Mouse (Mus musculus): ENCODE results near the gene Zmym3.
A peak's percentile ranks its signal among the peaks of the same experiment; 100 is the strongest.

Gene Zmym3

DNA sequence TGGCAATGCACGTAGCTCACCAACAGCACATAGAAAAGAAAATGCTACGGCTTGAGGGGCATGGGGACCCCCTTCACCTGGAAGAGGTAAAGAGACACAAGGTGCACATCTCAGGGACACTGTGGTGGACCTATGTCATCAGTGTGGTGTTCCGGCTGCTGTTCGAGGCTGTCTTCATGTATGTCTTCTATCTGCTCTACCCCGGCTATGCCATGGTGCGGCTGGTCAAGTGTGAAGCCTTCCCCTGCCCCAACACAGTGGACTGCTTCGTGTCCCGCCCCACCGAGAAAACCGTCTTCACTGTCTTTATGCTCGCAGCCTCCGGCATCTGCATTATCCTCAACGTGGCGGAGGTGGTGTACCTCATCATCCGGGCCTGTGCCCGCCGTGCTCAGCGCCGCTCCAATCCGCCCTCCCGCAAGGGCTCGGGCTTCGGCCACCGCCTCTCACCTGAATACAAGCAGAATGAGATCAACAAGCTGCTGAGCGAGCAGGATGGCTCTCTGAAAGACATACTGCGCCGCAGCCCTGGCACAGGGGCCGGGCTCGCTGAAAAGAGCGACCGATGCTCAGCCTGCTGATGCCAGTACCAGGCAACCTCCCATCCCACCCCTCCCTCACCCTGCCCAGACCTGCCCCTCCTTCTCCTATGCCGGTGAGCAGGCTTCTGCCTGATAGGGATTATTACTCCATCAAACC, 36.1 kb downstream of the Zmym3 start:
- no peak for TF ChIP-seq NANOG (IDR thresholded peaks at IDR 0.05; ENCODE audit: borderline replicate concordance, low read length)
- TF ChIP-seq POU5F1 (IDR thresholded peaks at IDR 0.05; ENCODE audit: borderline replicate concordance, low read length), result no peak
- no peak for TF ChIP-seq CTCF (conservative IDR thresholded peaks at IDR 0.05; ENCODE audit: low read length)
- H3K4me3 ChIP-seq (replicated peaks; ENCODE audit: low read length), result peak overlapping the region; percentile 69
- H3K36me3 ChIP-seq (ENCODE audit: insufficient read depth, low read length), result no peaks in the 10 kb centered on the region
- peaks cover 76% of the 10 kb centered on the region for H3K4me1 ChIP-seq (replicated peaks; ENCODE audit: low read depth, low read length)
- no peaks in the 10 kb centered on the region for H3K9me3 ChIP-seq (ENCODE audit: low read length)
- no peaks in the 10 kb centered on the region for H3K27me3 ChIP-seq (ENCODE audit: insufficient read depth, low read length)

DNA sequence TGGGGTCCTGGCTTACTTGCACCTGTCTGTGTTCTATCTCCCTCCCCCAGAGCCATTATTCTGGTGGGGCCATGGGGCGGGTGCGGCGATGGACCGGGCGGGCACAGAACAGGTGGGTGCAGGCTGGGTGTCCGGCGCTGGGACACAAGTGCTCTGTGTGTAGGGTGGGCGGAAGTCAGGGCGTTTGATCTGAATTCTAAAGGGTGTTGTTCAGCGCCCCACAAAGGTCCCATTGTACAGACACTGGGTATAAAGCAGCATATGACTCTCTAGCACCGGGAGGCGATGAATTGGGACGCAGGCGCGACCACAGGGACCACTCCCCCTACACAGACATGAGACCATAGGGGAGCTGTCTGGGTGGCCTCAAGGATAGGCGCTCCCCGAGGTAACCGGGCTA, 37.2 kb downstream of the Zmym3 start:
- Histone ChIP-seq H3K36me3 (ENCODE audit: insufficient read depth, low read length) (no peaks in the 10 kb centered on the region), H3K4me1 (replicated peaks; ENCODE audit: low read depth, low read length) (peaks cover 69% of the 10 kb centered on the region), H3K9me3 (ENCODE audit: low read length) (no peaks in the 10 kb centered on the region), H3K4me3 (replicated peaks; ENCODE audit: low read length) (peak overlapping the region; percentile 69), H3K27me3 (ENCODE audit: insufficient read depth, low read length) (no peaks in the 10 kb centered on the region)
- TF ChIP-seq CTCF (conservative IDR thresholded peaks at IDR 0.05; ENCODE audit: low read length) (no peak), POU5F1 (IDR thresholded peaks at IDR 0.05; ENCODE audit: borderline replicate concordance, low read length) (no peak), NANOG (IDR thresholded peaks at IDR 0.05; ENCODE audit: borderline replicate concordance, low read length) (no peak)

DNA sequence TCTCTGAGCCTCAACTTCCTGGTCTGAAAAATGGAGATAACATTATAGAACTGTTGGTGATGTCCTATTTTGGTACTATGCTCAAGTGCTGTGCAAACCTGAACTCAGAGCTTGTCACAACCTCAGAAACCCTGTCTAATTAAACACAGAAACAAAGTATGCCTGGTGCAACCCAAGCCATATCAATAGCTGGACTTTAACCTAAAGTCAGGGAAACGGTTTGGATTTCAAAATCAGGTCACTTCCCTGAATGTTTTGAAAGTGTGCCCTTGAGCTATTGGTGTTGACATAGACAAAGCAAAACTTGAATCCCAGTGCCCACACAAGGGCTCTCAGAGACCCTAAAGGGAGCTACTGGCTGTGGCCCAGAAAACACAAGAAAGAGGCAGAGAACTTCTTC, 40.9 kb downstream of the Zmym3 start:
- Histone ChIP-seq H3K4me1 (replicated peaks; ENCODE audit: low read depth, low read length) (peaks cover 48% of the 10 kb centered on the region), H3K4me3 (replicated peaks; ENCODE audit: low read length) (no peak overlapping the region), H3K27me3 (ENCODE audit: insufficient read depth, low read length) (no peaks in the 10 kb centered on the region), H3K36me3 (ENCODE audit: insufficient read depth, low read length) (no peaks in the 10 kb centered on the region), H3K9me3 (ENCODE audit: low read length) (no peaks in the 10 kb centered on the region)
- TF ChIP-seq NANOG (IDR thresholded peaks at IDR 0.05; ENCODE audit: borderline replicate concordance, low read length) (no peak), POU5F1 (IDR thresholded peaks at IDR 0.05; ENCODE audit: borderline replicate concordance, low read length) (no peak), CTCF (conservative IDR thresholded peaks at IDR 0.05; ENCODE audit: low read length) (no peak)

DNA sequence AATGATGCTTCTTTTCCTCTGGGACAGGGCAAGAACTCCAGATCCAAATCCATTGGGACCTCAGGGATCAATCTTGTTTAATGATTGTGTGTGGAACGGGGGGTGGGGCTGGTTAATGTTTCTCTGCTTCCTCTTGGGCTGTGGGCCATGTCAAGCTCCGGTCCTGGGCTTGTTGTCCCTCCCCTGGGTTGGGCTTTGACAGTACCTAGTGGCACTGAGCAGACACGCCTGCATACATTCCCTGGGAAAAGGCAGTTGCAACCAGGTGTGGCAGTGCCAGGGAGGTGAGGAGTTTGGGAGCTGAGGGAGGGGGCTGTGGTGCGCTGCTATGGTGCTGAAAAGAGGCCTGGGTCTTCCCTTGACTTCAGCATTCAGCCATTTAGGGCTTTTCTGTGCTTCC, 43.6 kb downstream of the Zmym3 start:
- H3K9me3 ChIP-seq (ENCODE audit: low read length), result no peaks in the 10 kb centered on the region
- TF ChIP-seq POU5F1 (IDR thresholded peaks at IDR 0.05; ENCODE audit: borderline replicate concordance, low read length) (no peak), NANOG (IDR thresholded peaks at IDR 0.05; ENCODE audit: borderline replicate concordance, low read length) (no peak), CTCF (conservative IDR thresholded peaks at IDR 0.05; ENCODE audit: low read length) (no peak)

DNA sequence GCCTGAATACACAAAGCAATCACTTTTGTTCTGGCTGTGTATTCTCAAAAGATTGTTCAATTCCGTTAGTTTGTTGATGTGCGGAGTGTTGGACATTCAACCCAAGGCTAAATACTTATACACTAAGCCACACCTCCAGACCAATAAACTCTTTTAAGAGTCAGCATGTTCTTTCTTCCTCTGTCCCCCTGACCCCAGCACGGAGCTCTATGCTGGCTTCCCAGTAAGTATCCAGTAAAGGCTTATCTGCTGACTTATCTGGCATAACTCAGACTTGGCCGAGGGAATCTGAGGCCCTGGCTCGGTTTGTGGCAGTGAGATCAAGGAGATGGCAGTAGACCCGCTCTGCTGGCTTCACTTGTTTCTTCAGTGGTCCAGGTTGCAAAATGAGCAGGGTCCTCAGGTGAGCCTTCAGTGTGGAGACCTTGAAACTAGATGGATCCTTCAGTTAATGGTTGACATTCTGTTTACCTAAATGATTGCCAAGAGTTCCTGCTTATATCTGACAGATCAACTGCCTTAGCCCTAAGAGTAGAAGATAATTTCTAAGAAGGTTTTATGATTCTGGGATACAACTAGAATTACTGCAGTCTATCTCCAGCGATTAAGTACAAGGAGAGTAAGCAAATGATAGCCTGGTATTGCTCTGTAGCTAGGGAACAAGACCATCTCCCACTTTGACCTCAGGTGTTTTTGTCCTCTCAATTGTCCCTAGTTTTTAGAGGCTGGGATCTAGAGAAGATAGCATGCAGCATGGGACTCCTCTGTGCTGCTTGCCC, 44.3 kb downstream of the Zmym3 start, which contains the start of gene Gjb1:
Gjb1 (plus strand) TSS at position 189 of the 779 bp plus-strand sequence.
- TF ChIP-seq NANOG (IDR thresholded peaks at IDR 0.05; ENCODE audit: borderline replicate concordance, low read length) (no peak), CTCF (conservative IDR thresholded peaks at IDR 0.05; ENCODE audit: low read length) (no peak), POU5F1 (IDR thresholded peaks at IDR 0.05; ENCODE audit: borderline replicate concordance, low read length) (no peak)
- H3K9me3 ChIP-seq (ENCODE audit: low read length), result no peaks in the 10 kb centered on the region
- H3K36me3 ChIP-seq (ENCODE audit: insufficient read depth, low read length), result no peaks in the 10 kb centered on the region

More for the DNA sequence above, 43.6 kb downstream of the Zmym3 start:
- no peaks in the 10 kb centered on the region for H3K27me3 ChIP-seq (ENCODE audit: insufficient read depth, low read length)
- peaks cover 35% of the 10 kb centered on the region for H3K4me1 ChIP-seq (replicated peaks; ENCODE audit: low read depth, low read length)
- no peak overlapping the region for H3K4me3 ChIP-seq (replicated peaks; ENCODE audit: low read length)
- no peaks in the 10 kb centered on the region for H3K36me3 ChIP-seq (ENCODE audit: insufficient read depth, low read length)

DNA sequence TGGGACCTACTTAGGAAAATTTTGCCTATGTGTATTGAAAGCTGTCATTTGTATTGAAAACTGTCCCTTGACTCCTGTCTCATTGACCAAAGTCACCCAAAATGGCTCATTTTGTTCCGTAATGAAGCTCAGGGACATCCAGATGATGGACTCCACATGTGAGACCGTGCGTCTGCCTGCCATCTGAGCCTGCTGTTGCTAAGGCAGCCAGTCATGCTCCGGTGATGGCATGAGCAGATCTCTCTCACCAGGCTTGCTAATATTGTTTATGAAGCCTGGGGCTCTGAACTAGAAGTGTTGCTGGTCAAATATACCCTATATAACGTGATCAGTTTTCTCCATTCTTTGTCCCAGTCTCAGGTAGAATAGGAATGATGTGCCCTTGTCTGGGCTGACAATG, 47.7 kb downstream of the Zmym3 start:
- Histone ChIP-seq H3K9me3 (ENCODE audit: low read length) (no peaks in the 10 kb centered on the region), H3K27me3 (ENCODE audit: insufficient read depth, low read length) (no peaks in the 10 kb centered on the region), H3K4me1 (replicated peaks; ENCODE audit: low read depth, low read length) (peaks cover 14% of the 10 kb centered on the region), H3K36me3 (ENCODE audit: insufficient read depth, low read length) (no peaks in the 10 kb centered on the region), H3K4me3 (replicated peaks; ENCODE audit: low read length) (no peak overlapping the region)
- TF ChIP-seq POU5F1 (IDR thresholded peaks at IDR 0.05; ENCODE audit: borderline replicate concordance, low read length), result no peak
- TF ChIP-seq NANOG (IDR thresholded peaks at IDR 0.05; ENCODE audit: borderline replicate concordance, low read length), result no peak
- no peak for TF ChIP-seq CTCF (conservative IDR thresholded peaks at IDR 0.05; ENCODE audit: low read length)

More for the DNA sequence above, 44.3 kb downstream of the Zmym3 start, which contains the start of gene Gjb1:
- no peak within 1 kb of the TSS for H3K4me3 ChIP-seq (replicated peaks; ENCODE audit: low read length)
- H3K4me1 ChIP-seq (replicated peaks; ENCODE audit: low read depth, low read length), result peaks cover 28% of the 10 kb centered on the region
- H3K27me3 ChIP-seq (ENCODE audit: insufficient read depth, low read length), result no peaks in the 10 kb centered on the region

DNA sequence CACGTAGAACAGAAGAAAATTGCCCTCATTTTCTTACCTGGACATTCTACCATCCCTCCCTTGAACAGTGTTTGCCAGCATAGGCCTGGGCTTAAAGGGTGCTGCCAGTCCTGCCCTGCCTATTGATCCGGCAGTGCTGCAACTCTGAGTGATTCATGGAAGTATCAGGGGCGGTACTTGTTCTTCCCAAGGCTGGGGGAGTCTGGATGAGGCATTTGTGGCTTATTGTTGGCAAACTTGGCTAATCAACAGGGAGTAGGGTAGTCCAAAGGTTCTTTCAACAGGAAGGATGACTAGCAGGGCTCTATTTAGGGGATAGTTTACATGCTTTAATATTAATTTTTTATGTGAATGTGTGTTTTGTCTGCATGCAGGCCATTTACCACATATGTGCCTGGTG, 50.1 kb downstream of the Zmym3 start:
- H3K36me3 ChIP-seq (ENCODE audit: insufficient read depth, low read length), result no peaks in the 10 kb centered on the region
- TF ChIP-seq NANOG (IDR thresholded peaks at IDR 0.05; ENCODE audit: borderline replicate concordance, low read length) (no peak), POU5F1 (IDR thresholded peaks at IDR 0.05; ENCODE audit: borderline replicate concordance, low read length) (no peak), CTCF (conservative IDR thresholded peaks at IDR 0.05; ENCODE audit: low read length) (no peak)
- no peak overlapping the region for H3K4me3 ChIP-seq (replicated peaks; ENCODE audit: low read length)
- no peaks in the 10 kb centered on the region for H3K9me3 ChIP-seq (ENCODE audit: low read length)
- H3K27me3 ChIP-seq (ENCODE audit: insufficient read depth, low read length), result no peaks in the 10 kb centered on the region
- H3K4me1 ChIP-seq (replicated peaks; ENCODE audit: low read depth, low read length), result peaks cover 14% of the 10 kb centered on the region

DNA sequence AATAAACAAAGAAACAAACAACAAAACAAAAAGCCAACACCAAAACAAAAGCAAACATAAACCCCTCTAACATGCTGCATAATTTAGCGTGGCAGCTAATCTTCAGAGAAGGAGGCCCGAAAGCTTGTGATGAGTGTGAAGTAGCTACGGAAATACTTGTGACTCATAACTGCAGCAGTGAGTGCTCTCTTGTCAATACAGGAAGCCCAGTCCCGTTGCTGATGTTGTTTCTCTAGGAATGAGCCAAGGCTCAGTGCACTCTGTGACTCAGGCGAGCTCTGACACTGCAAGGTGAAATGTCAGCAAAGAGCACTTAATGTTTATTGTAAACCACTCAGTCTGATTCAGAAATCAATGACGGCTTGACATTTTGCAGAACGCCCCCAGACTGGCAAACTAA, 51.6 kb downstream of the Zmym3 start:
- TF ChIP-seq CTCF (conservative IDR thresholded peaks at IDR 0.05; ENCODE audit: low read length), result no peak
- TF ChIP-seq POU5F1 (IDR thresholded peaks at IDR 0.05; ENCODE audit: borderline replicate concordance, low read length), result no peak
- no peak for TF ChIP-seq NANOG (IDR thresholded peaks at IDR 0.05; ENCODE audit: borderline replicate concordance, low read length)
- Histone ChIP-seq H3K27me3 (ENCODE audit: insufficient read depth, low read length) (no peaks in the 10 kb centered on the region), H3K4me3 (replicated peaks; ENCODE audit: low read length) (no peak overlapping the region), H3K36me3 (ENCODE audit: insufficient read depth, low read length) (no peaks in the 10 kb centered on the region), H3K4me1 (replicated peaks; ENCODE audit: low read depth, low read length) (peaks cover 14% of the 10 kb centered on the region), H3K9me3 (ENCODE audit: low read length) (no peaks in the 10 kb centered on the region)
